Mouse (Mus musculus): Measurements from ENCODE around the gene Sfpq. TPM values are rescaled to one million over a fixed set of nuclear protein-coding genes. Genes with fewer than 3 reads are reported as not detected.

Sfpq gene
- polyA plus RNA-seq, 1 experiment = 22.2 TPM

- H3K4me3 ChIP-seq (replicated peaks) = no peak overlapping the region
- peaks cover 86% of the 10 kb centered on the region for H3K36me3 ChIP-seq (ENCODE audit: control insufficient read depth)
- no peaks in the 10 kb centered on the region for H3K27me3 ChIP-seq (ENCODE audit: control insufficient read depth)
- H3K9me3 ChIP-seq (ENCODE audit: control insufficient read depth, low read length) = no peaks in the 10 kb centered on the region
- TF ChIP-seq TAL1 (IDR thresholded peaks at IDR 0.05; ENCODE audit: low read length) (no peak), GATA1 (IDR thresholded peaks at IDR 0.05; ENCODE audit: low read length) (no peak)
- H3K4me1 ChIP-seq (ENCODE audit: control insufficient read depth) = no peaks in the 10 kb centered on the region; the same call in 1 of the 2 replicates
Observed at GRCm38 (mm10) chr4:127051121-127051520, 30.0 kb downstream of the Sfpq start.

- no peaks in the 10 kb centered on the region for H3K27me3 ChIP-seq (ENCODE audit: control insufficient read depth)
- H3K9me3 ChIP-seq (ENCODE audit: control insufficient read depth, low read length) = no peaks in the 10 kb centered on the region
- no peaks in the 10 kb centered on the region; the same call in 1 of the 2 replicates for H3K4me1 ChIP-seq (ENCODE audit: control insufficient read depth)
- no peak overlapping the region for H3K4me3 ChIP-seq (replicated peaks)
- TF ChIP-seq GATA1 (IDR thresholded peaks at IDR 0.05; ENCODE audit: low read length) = no peak
- TF ChIP-seq TAL1 (IDR thresholded peaks at IDR 0.05; ENCODE audit: low read length) = no peak
- H3K36me3 ChIP-seq (ENCODE audit: control insufficient read depth) = peaks cover 81% of the 10 kb centered on the region
Observed at GRCm38 (mm10) chr4:127053071-127053470, 31.9 kb downstream of the Sfpq start.

- H3K27me3 ChIP-seq (ENCODE audit: control insufficient read depth) = no peaks in the 10 kb centered on the region
- peaks cover 8% of the 10 kb centered on the region for H3K4me1 ChIP-seq (ENCODE audit: control insufficient read depth)
- no peaks in the 10 kb centered on the region for H3K9me3 ChIP-seq (ENCODE audit: control insufficient read depth, low read length)
- TF ChIP-seq GATA1 (IDR thresholded peaks at IDR 0.05; ENCODE audit: low read length) = no peak
- no peak for TF ChIP-seq TAL1 (IDR thresholded peaks at IDR 0.05; ENCODE audit: low read length)
- peaks cover 81% of the 10 kb centered on the region for H3K36me3 ChIP-seq (ENCODE audit: control insufficient read depth)
- no peak overlapping the region for H3K4me3 ChIP-seq (replicated peaks)
Observed at GRCm38 (mm10) chr4:127054522-127055198, 33.5 kb downstream of the Sfpq start.

GRCm38 (mm10) chr4:127060585-127061290 is 39.6 kb downstream of the Sfpq start, which contains the start of gene Zmym1:
Zmym1 (minus strand) TSS chr4:127061152.
- Histone ChIP-seq H3K36me3 (ENCODE audit: control insufficient read depth) (peaks cover 32% of the 10 kb centered on the region), H3K27me3 (ENCODE audit: control insufficient read depth) (peaks cover 2% of the 10 kb centered on the region), H3K4me1 (ENCODE audit: control insufficient read depth) (peaks cover 22% of the 10 kb centered on the region), H3K9me3 (ENCODE audit: control insufficient read depth, low read length) (no peaks in the 10 kb centered on the region), H3K4me3 (replicated peaks) (peak within 1 kb of the TSS; percentile 95)
- no peak for TF ChIP-seq TAL1 (IDR thresholded peaks at IDR 0.05; ENCODE audit: low read length)

GRCm38 (mm10) chr4:127064051-127064450 is 42.9 kb downstream of the Sfpq start:
- Histone ChIP-seq H3K9me3 (ENCODE audit: control insufficient read depth, low read length) (no peaks in the 10 kb centered on the region), H3K27me3 (ENCODE audit: control insufficient read depth) (peaks cover 2% of the 10 kb centered on the region), H3K36me3 (ENCODE audit: control insufficient read depth) (peaks cover 7% of the 10 kb centered on the region), H3K4me1 (ENCODE audit: control insufficient read depth) (peaks cover 19% of the 10 kb centered on the region), H3K4me3 (replicated peaks) (no peak overlapping the region)
- TF ChIP-seq GATA1 (IDR thresholded peaks at IDR 0.05; ENCODE audit: low read length) (no peak), TAL1 (IDR thresholded peaks at IDR 0.05; ENCODE audit: low read length) (no peak)

GRCm38 (mm10) chr4:127074915-127075314 is 53.8 kb downstream of the Sfpq start:
- Histone ChIP-seq H3K9me3 (ENCODE audit: control insufficient read depth, low read length) (peaks cover 7% of the 10 kb centered on the region), H3K4me1 (ENCODE audit: control insufficient read depth) (peaks cover 15% of the 10 kb centered on the region), H3K36me3 (ENCODE audit: control insufficient read depth) (no peaks in the 10 kb centered on the region), H3K4me3 (replicated peaks) (no peak overlapping the region), H3K27me3 (ENCODE audit: control insufficient read depth) (no peaks in the 10 kb centered on the region)
- TF ChIP-seq GATA1 (IDR thresholded peaks at IDR 0.05; ENCODE audit: low read length) = no peak
- no peak for TF ChIP-seq TAL1 (IDR thresholded peaks at IDR 0.05; ENCODE audit: low read length)

- Histone ChIP-seq H3K36me3 (ENCODE audit: control insufficient read depth) (no peaks in the 10 kb centered on the region), H3K9me3 (ENCODE audit: control insufficient read depth, low read length) (peaks cover 5% of the 10 kb centered on the region), H3K4me1 (ENCODE audit: control insufficient read depth) (peaks cover 15% of the 10 kb centered on the region), H3K27me3 (ENCODE audit: control insufficient read depth) (no peaks in the 10 kb centered on the region), H3K4me3 (replicated peaks) (peak within 1 kb of the TSS; percentile 66)
- TF ChIP-seq GATA1 (IDR thresholded peaks at IDR 0.05; ENCODE audit: low read length) (no peak), TAL1 (IDR thresholded peaks at IDR 0.05; ENCODE audit: low read length) (no peak)
Observed at GRCm38 (mm10) chr4:127076875-127077548, 55.9 kb downstream of the Sfpq start, which contains the start of gene Zmym6. Zmym6 (plus strand) TSS chr4:127077383.

GRCm38 (mm10) chr4:127080806-127081205 is 59.7 kb downstream of the Sfpq start:
- peaks cover 15% of the 10 kb centered on the region for H3K4me1 ChIP-seq (ENCODE audit: control insufficient read depth)
- no peak for TF ChIP-seq TAL1 (IDR thresholded peaks at IDR 0.05; ENCODE audit: low read length)
- TF ChIP-seq GATA1 (IDR thresholded peaks at IDR 0.05; ENCODE audit: low read length) = no peak

GRCm38 (mm10) chr4:127083131-127083530 is 62.0 kb downstream of the Sfpq start:
- no peak for TF ChIP-seq GATA1 (IDR thresholded peaks at IDR 0.05; ENCODE audit: low read length)
- TF ChIP-seq TAL1 (IDR thresholded peaks at IDR 0.05; ENCODE audit: low read length) = no peak
- H3K27me3 ChIP-seq (ENCODE audit: control insufficient read depth) = no peaks in the 10 kb centered on the region

More at GRCm38 (mm10) chr4:127080806-127081205, 59.7 kb downstream of the Sfpq start:
- Histone ChIP-seq H3K36me3 (ENCODE audit: control insufficient read depth) (no peaks in the 10 kb centered on the region), H3K27me3 (ENCODE audit: control insufficient read depth) (no peaks in the 10 kb centered on the region), H3K9me3 (ENCODE audit: control insufficient read depth, low read length) (peaks cover 2% of the 10 kb centered on the region; the same call in 1 of the 2 replicates), H3K4me3 (replicated peaks) (no peak overlapping the region)

More at GRCm38 (mm10) chr4:127083131-127083530, 62.0 kb downstream of the Sfpq start:
- peaks cover under 1% of the 10 kb centered on the region; the same call in 1 of the 2 replicates for H3K4me1 ChIP-seq (ENCODE audit: control insufficient read depth)
- no peaks in the 10 kb centered on the region for H3K36me3 ChIP-seq (ENCODE audit: control insufficient read depth)
- H3K9me3 ChIP-seq (ENCODE audit: control insufficient read depth, low read length) = no peaks in the 10 kb centered on the region
- no peak overlapping the region for H3K4me3 ChIP-seq (replicated peaks)
